Mouse (Mus musculus) MEL (cell line): Measurements from ENCODE around the gene Cox7a1. TPM values are rescaled to one million over a fixed set of nuclear protein-coding genes. Genes with fewer than 3 reads are reported as not detected.

Source experiments
- DNase-seq: peaks from one replicate; pipeline ENCODE4 v3.0.0; 2011; ENCODE audit warnings: low read depth, low spot score
- H3K27ac ChIP-seq: 2 replicates; pipeline ENCODE4 v1.5.1; 2012; ENCODE audit warnings: low read depth, mild to moderate bottlenecking, control low read depth, low read length, moderate library complexity; ENCODE audit not compliant: control insufficient read depth
- H3K27me3 ChIP-seq, 2 experiments: fragments of 150-350 bp in 1 of 2; sonication (generic) in 1 of 2; 2 replicates each; pipeline ENCODE4 v1.6.1; 2012; ENCODE audit warnings: low read length in 2 of 2, mild to moderate bottlenecking in 2 of 2, improper control_type of control experiment in 1 of 2, moderate library complexity in 1 of 2; ENCODE audit not compliant: insufficient read depth in 2 of 2, control insufficient read depth in 1 of 2
- H3K36me3 ChIP-seq, 2 experiments: 2 replicates each; pipeline ENCODE4 v1.6.1; 2012 to 2014; ENCODE audit warnings: low read length in 2 of 2, improper control_type of control experiment in 1 of 2, inconsistent platforms in 1 of 2, mild to moderate bottlenecking in 1 of 2; ENCODE audit not compliant: insufficient read depth in 2 of 2, control insufficient read depth in 1 of 2
- H3K4me1 ChIP-seq, 2 experiments: fragments of 150-350 bp in 1 of 2; sonication (generic) in 1 of 2; 2 replicates each; pipeline ENCODE4 v1.6.1; 2012; ENCODE audit warnings: low read length in 2 of 2, improper control_type of control experiment in 1 of 2, mild to moderate bottlenecking in 1 of 2; ENCODE audit not compliant: insufficient read depth in 2 of 2, control insufficient read depth in 1 of 2
- H3K4me3 ChIP-seq, 2 experiments: fragments of 150-350 bp in 1 of 2; sonication (generic) in 1 of 2; 2 replicates each; pipeline ENCODE4 v1.5.1; 2012; ENCODE audit warnings: low read depth in 2 of 2, low read length in 2 of 2, mild to moderate bottlenecking in 2 of 2, moderate library complexity in 2 of 2, control low read depth in 1 of 2, improper control_type of control experiment in 1 of 2; ENCODE audit not compliant: control insufficient read depth in 1 of 2, insufficient read depth in 1 of 2
- H3K79me2 ChIP-seq: 2 replicates; pipeline ENCODE4 v1.6.1; 2012; ENCODE audit warnings: mild to moderate bottlenecking, low read length, moderate library complexity; ENCODE audit not compliant: control insufficient read depth, poor library complexity, insufficient read depth
- H3K9ac ChIP-seq: 2 replicates; pipeline ENCODE4 v1.6.1; 2012; ENCODE audit warnings: low read depth, mild to moderate bottlenecking, control low read depth, low read length, moderate library complexity; ENCODE audit not compliant: control insufficient read depth, poor library complexity, severe bottlenecking
- H3K9me3 ChIP-seq: fragments of 150-350 bp; sonication (generic); replicated peaks from 2 replicates; pipeline ENCODE4 v1.6.1; 2012; ENCODE audit warnings: mild to moderate bottlenecking, low read length, improper control_type of control experiment, moderate library complexity; ENCODE audit not compliant: insufficient read depth
- CHD1 ChIP-seq: IDR thresholded peaks from 2 replicates; pipeline ENCODE4 v1.6.1; 2012; ENCODE audit warnings: low read depth, mild to moderate bottlenecking, inconsistent platforms, low read length, improper control_type of control experiment
- ELF1 ChIP-seq: IDR thresholded peaks from 2 replicates; pipeline ENCODE4 v1.6.1; 2014; ENCODE audit warnings: low read depth, mild to moderate bottlenecking, inconsistent platforms, low read length, improper control_type of control experiment, moderate library complexity
- EP300 ChIP-seq, 2 experiments: IDR thresholded peaks; 2 replicates each; pipeline ENCODE4 v1.6.1; 2011; ENCODE audit warnings: improper control_type of control experiment in 2 of 2, low read length in 2 of 2, low read depth in 1 of 2, mild to moderate bottlenecking in 1 of 2
- ETS1 ChIP-seq: IDR thresholded peaks from 2 replicates; pipeline ENCODE4 v1.6.1; 2012; ENCODE audit warnings: low read depth, mild to moderate bottlenecking, inconsistent platforms, low read length, improper control_type of control experiment, moderate library complexity
- GABPA ChIP-seq: IDR thresholded peaks from 2 replicates; pipeline ENCODE4 v1.6.1; 2012; ENCODE audit warnings: low read depth, mild to moderate bottlenecking, inconsistent platforms, low read length, improper control_type of control experiment, moderate library complexity
- KAT2A ChIP-seq: conservative IDR thresholded peaks from 2 replicates; pipeline ENCODE4 v1.6.1; 2012; ENCODE audit warnings: low read depth, low read length, improper control_type of control experiment, inconsistent platforms
- MAFK ChIP-seq: IDR thresholded peaks from 2 replicates; pipeline ENCODE4 v1.6.1; 2011; ENCODE audit warnings: low read depth, mild to moderate bottlenecking, low read length, improper control_type of control experiment, borderline replicate concordance
- MAZ ChIP-seq: IDR thresholded peaks from 2 replicates; pipeline ENCODE4 v1.6.1; 2012; ENCODE audit warnings: low read depth, mild to moderate bottlenecking, inconsistent platforms, low read length, improper control_type of control experiment
- NELFE ChIP-seq: IDR thresholded peaks from 2 replicates; pipeline ENCODE4 v1.6.1; 2011; ENCODE audit warnings: low read depth, low read length, improper control_type of control experiment
- NRF1 ChIP-seq: IDR thresholded peaks from 2 replicates; pipeline ENCODE4 v1.6.1; 2014; ENCODE audit warnings: low read depth, mild to moderate bottlenecking, inconsistent platforms, low read length, improper control_type of control experiment, moderate library complexity; ENCODE audit not compliant: poor library complexity, insufficient read depth, severe bottlenecking
- POLR2A ChIP-seq, 2 experiments: IDR thresholded peaks; 2 replicates each; pipeline ENCODE4 v1.6.1; 2011 to 2012; ENCODE audit warnings: low read length in 2 of 2, mild to moderate bottlenecking in 2 of 2, control low read depth in 1 of 2, improper control_type of control experiment in 1 of 2, low read depth in 1 of 2, moderate library complexity in 1 of 2; ENCODE audit not compliant: control insufficient read depth in 1 of 2, insufficient read depth in 1 of 2, poor library complexity in 1 of 2
- POLR2AphosphoS2 ChIP-seq: IDR thresholded peaks from 2 replicates; pipeline ENCODE4 v1.6.1; 2011; ENCODE audit warnings: low read length, improper control_type of control experiment
- RCOR1 ChIP-seq: IDR thresholded peaks from 2 replicates; pipeline ENCODE4 v1.6.1; 2012; ENCODE audit warnings: low read depth, mild to moderate bottlenecking, inconsistent platforms, low read length, improper control_type of control experiment
- SMC3 ChIP-seq: IDR thresholded peaks from 2 replicates; pipeline ENCODE4 v1.6.1; 2011; ENCODE audit warnings: low read depth, low read length, improper control_type of control experiment
- TAL1 ChIP-seq: IDR thresholded peaks from 2 replicates; pipeline ENCODE4 v1.6.1; 2012; ENCODE audit warnings: mild to moderate bottlenecking, inconsistent platforms, low read length, moderate library complexity, mixed read lengths
- TBP ChIP-seq: IDR thresholded peaks from 2 replicates; pipeline ENCODE4 v1.8.0; 2011; ENCODE audit warnings: low read depth, low read length, improper control_type of control experiment
- USF1 ChIP-seq: IDR thresholded peaks from 2 replicates; pipeline ENCODE4 v1.6.1; 2014; ENCODE audit warnings: low read depth, mild to moderate bottlenecking, inconsistent platforms, low read length, improper control_type of control experiment, moderate library complexity
- USF2 ChIP-seq, 2 experiments: IDR thresholded peaks; 2 replicates each; pipeline ENCODE4 v1.6.1; 2011 to 2012; ENCODE audit warnings: improper control_type of control experiment in 2 of 2, low read length in 2 of 2, borderline replicate concordance in 1 of 2, inconsistent platforms in 1 of 2, low read depth in 1 of 2, mild to moderate bottlenecking in 1 of 2; ENCODE audit not compliant: insufficient read depth in 1 of 2
- ZNF384 ChIP-seq: IDR thresholded peaks from 2 replicates; pipeline ENCODE4 v1.6.1; 2012; ENCODE audit warnings: low read depth, mild to moderate bottlenecking, inconsistent platforms, low read length, improper control_type of control experiment
- polyA plus RNA-seq, 2 experiments: library from polyadenylated mRNA; stranded (reverse) in 1 of 2; unstranded in 1 of 2; fragments of >175 nt in 1 of 2; fragments of >200 nt in 1 of 2; gene quantifications; 2 replicates each; pipeline versions ENCODE4 v1.2.1 to v1.2.4; 2012; ENCODE audit warnings: low replicate concordance in 2 of 2, low read depth in 1 of 2; ENCODE audit not compliant: insufficient read length in 2 of 2, insufficient read depth in 1 of 2, missing spikeins in 1 of 2
- total RNA-seq: library from RNA; depleted of rRNA; stranded (reverse); fragments of 300-350 nt; gene quantifications from 2 replicates; pipeline ENCODE4 v1.2.3, GENCODE M21; 2012

Gene Cox7a1
- total and polyA plus RNA-seq, 3 experiments: 8.9 to 11.1 TPM; not detected in 1

DNA sequence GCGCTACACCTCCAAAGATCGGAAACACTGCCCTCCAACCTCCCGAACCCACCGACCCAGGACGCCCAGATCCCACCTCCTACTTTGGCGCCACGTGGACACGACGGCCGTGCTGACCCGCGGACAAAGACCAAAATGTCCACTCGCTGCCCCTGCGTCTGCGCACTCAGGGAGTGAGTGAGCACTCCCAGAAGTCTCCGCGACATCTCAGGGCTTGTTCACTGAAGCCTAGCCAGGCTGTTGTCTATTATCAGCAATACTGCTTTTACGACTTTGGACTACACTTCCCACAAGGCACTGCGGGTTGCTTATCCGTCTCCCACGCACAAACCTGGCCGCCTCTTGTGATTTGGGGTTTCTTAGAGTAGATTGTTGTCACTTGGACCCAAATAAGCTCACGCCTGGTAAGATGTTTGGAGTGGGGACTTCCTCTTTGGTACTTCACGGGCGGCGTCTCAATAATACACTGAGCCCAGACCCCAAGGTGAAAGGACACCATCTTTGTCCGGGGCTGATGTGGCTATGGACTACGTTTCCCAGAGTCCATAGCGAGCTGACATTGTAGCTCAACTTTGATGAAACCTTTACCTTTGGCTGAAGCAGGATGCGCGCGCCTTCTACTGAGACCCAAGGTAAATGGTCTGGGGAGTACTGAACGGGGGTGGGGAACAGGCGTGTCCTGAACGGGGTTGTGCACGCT lies 14.2 kb upstream of the Cox7a1 start, which contains the start of gene Zfp146 (continued):
- TF ChIP-seq ZNF384: no peak
- TF ChIP-seq NRF1: peak; percentile 83
- no peak for TF ChIP-seq CHD1

- no peak overlapping the region for H3K27ac ChIP-seq
- 0 out of 4 replicates have a peak, but pooled peaks of 1 of the 2 experiments have one; percentile 28 for TF ChIP-seq POLR2A (IDR thresholded peaks at IDR 0.05; ENCODE audit: control insufficient read depth in 1 of 2, insufficient read depth in 1 of 2, low read depth in 1 of 2, low read length in 2 of 2, poor library complexity in 1 of 2)
- TF ChIP-seq MAFK: no peak
- peaks cover 40% of the 10 kb centered on the region for H3K79me2 ChIP-seq
- H3K9me3 ChIP-seq: no peaks in the 10 kb centered on the region
- peaks cover 0 to 5% of the 10 kb centered on the region in 2 experiments; a peak in 2 of 4 replicates for H3K4me1 ChIP-seq
- peak overlapping the region; percentile 62 to 95 for H3K4me3 ChIP-seq
- H3K27me3 ChIP-seq: no peaks in the 10 kb centered on the region
- peaks cover 3 to 4% of the 10 kb centered on the region in 2 experiments for H3K36me3 ChIP-seq
- peak overlapping the region; percentile 83 for H3K9ac ChIP-seq
- no peak for DNase-seq
These were observed 13.5 kb upstream of the Cox7a1 start for GRCm38 (mm10) chr7:30170283-30170951.

DNA sequence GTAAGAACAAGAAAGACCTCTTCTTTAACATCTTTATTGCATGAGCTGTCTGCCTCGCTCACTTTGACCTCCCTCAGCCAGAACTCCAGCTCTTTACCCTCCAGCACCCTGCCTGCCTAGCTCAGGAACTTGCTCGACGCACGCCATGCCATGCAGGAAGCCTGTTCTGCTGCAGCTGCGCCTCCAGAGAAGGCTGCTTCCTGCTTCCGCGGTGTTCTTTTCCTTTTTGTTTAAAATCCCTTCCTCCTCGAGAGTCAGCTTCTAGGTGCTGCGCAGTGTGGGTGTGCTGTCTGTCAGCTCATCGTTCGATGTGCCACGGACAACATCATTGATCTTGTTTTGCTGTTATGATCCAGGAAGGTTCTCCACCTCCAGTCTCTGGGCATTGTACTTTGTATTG lies 7.5 kb upstream of the Cox7a1 start:
- Histone ChIP-seq H3K4me3 (no peak overlapping the region), H3K9ac (no peak overlapping the region), H3K27ac (no peak overlapping the region), H3K9me3 (no peaks in the 10 kb centered on the region), H3K4me1 (no peaks in the 10 kb centered on the region), H3K36me3 (no peaks in the 10 kb centered on the region), H3K79me2 (no peaks in the 10 kb centered on the region), H3K27me3 (no peaks in the 10 kb centered on the region)
- TF ChIP-seq NRF1 (no peak), SMC3 (no peak), MAZ (no peak), GABPA (no peak), POLR2A (IDR thresholded peaks at IDR 0.05; ENCODE audit: control insufficient read depth in 1 of 2, insufficient read depth in 1 of 2, low read depth in 1 of 2, low read length in 2 of 2, poor library complexity in 1 of 2) (no peak), EP300 (IDR thresholded peaks at IDR 0.05; ENCODE audit: low read depth in 1 of 2, low read length in 2 of 2) (no peak), TAL1 (no peak), MAFK (no peak), USF1 (no peak), KAT2A (no peak), POLR2AphosphoS2 (no peak), ETS1 (no peak), TBP (no peak), RCOR1 (no peak), NELFE (no peak), CHD1 (no peak), ELF1 (no peak), USF2 (IDR thresholded peaks at IDR 0.05; ENCODE audit: borderline replicate concordance in 1 of 2, insufficient read depth in 1 of 2, low read depth in 1 of 2, low read length in 2 of 2) (no peak)
- no peak for DNase-seq
